Mouse (Mus musculus) brain, embryonic 14.5 days (tissue): ENCODE measurements around the gene Nuak1. TPM values are rescaled to one million over a fixed set of nuclear protein-coding genes. Genes with fewer than 3 reads are reported as not detected.

Experiments
- DNase-seq: peaks from one replicate; pipeline ENCODE4 v3.0.0-alpha.2; 2011; ENCODE audit warnings: low read depth
- CTCF ChIP-seq: fragments of 200-500 bp; IDR thresholded peaks from 2 replicates; pipeline ENCODE4 v1.5.1; 2012; ENCODE audit warnings: inconsistent platforms, mild to moderate bottlenecking, moderate library complexity, borderline replicate concordance; ENCODE audit not compliant: insufficient read depth, insufficient read length; ENCODE audit errors: extremely low read depth
- POLR2A ChIP-seq: fragments of 200-500 bp; IDR thresholded peaks from 2 replicates; pipeline ENCODE4 v1.6.1; 2012; ENCODE audit warnings: mild to moderate bottlenecking, inconsistent platforms, borderline replicate concordance; ENCODE audit not compliant: poor library complexity, insufficient read depth, insufficient read length, severe bottlenecking; ENCODE audit errors: extremely low read depth
- polyA plus RNA-seq: library from polyadenylated mRNA; depleted of rRNA; stranded (reverse); fragments of >200 nt; gene quantifications from 2 replicates; pipeline ENCODE4 v1.2.3, GENCODE M21; 2012

The Nuak1 gene
- polyA plus RNA-seq, 1 experiment: 52.9 TPM

DNA sequence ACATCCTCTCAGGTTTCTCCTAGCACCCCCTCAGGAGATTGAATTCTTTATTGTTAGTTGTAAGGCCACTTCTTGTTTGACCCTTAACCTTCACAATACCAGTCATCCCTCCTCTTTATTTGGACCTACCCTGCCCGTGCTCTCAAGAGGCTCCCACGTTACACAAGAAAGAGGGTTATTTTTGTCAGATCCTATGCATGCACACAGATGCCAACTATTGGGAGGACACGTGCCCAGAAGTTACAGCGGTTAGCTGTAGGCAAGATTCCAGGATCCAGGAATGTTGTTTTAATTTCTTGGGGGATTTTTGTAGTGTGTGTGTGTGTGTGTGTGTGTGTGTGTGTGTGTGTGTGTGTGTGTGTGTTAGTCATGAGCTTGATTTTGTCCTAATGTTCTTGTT, 25.1 kb upstream of the Nuak1 start:
- TF ChIP-seq POLR2A: no peak
- no peak for TF ChIP-seq CTCF
- no peak for DNase-seq

GRCm38 (mm10) chr10:84460420-84461101, 20.2 kb upstream of the Nuak1 start:
- TF ChIP-seq POLR2A (no peak), CTCF (no peak)
- DNase-seq: no peak

GRCm38 (mm10) chr10:84458094-84458493, 17.7 kb upstream of the Nuak1 start:
- no peak for DNase-seq
- TF ChIP-seq CTCF: no peak
- TF ChIP-seq POLR2A: no peak

- TF ChIP-seq CTCF: no peak
- no peak for TF ChIP-seq POLR2A
- DNase-seq: no peak
These were observed 17.1 kb upstream of the Nuak1 start for GRCm38 (mm10) chr10:84457539-84457938.

GRCm38 (mm10) chr10:84456632-84457320, 16.4 kb upstream of the Nuak1 start:
- no peak for DNase-seq
- TF ChIP-seq POLR2A (no peak), CTCF (no peak)

DNA sequence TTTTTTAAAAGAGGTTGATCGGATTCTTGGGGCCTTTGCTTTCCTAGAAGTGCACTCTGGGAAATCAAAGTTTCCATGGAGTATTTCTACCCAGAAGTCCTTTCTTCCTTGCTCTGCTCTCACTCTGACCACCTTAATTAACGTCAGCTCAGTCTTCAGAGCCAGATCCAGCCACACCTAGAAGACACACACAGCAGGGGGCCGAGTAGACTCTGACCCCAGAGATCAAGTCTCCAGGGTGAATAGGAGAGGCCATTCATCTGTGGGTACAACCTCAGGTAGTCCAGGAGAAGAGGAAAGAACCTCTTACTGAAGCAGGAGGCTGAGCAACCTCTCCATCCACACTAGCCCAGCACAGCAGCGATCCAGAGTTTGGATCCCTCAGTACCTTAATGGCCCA, 11.5 kb upstream of the Nuak1 start:
- DNase-seq: no peak
- TF ChIP-seq CTCF (no peak), POLR2A (no peak)

GRCm38 (mm10) chr10:84450654-84451053, 10.3 kb upstream of the Nuak1 start:
- peak; percentile 90 for DNase-seq
- TF ChIP-seq CTCF (peak; percentile 88), POLR2A (no peak)

GRCm38 (mm10) chr10:84449733-84450132, 9.3 kb upstream of the Nuak1 start:
- no peak for DNase-seq
- TF ChIP-seq CTCF: no peak
- no peak for TF ChIP-seq POLR2A

DNA sequence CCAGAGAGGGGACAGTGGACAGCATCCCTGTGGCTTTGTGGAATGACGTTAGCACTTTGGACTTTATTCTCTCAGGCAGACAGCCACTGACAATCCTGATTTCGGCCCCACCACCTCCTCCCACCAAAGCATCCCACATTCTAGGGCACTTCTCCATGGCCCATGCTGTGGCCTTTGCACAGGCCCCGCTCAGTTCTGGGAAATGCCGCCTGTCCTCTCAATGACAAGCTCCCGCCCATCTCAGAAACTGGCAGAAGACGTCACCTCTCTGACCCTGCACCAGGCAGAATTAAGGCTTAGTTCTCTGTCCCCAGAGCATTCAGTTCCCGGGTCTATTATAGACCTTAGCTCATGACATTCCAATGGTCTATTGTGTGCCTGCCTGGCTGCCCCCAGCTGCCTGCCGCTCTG, 7.0 kb upstream of the Nuak1 start:
- DNase-seq: peak; percentile 68
- TF ChIP-seq CTCF (no peak), POLR2A (no peak)

GRCm38 (mm10) chr10:84446661-84447060, 6.3 kb upstream of the Nuak1 start:
- DNase-seq: no peak
- TF ChIP-seq CTCF (no peak), POLR2A (no peak)

- no peak for DNase-seq
- no peak for TF ChIP-seq POLR2A
- TF ChIP-seq CTCF: peak; percentile 22; the same call in 1 of the 2 replicates
These were observed 4.0 kb upstream of the Nuak1 start for GRCm38 (mm10) chr10:84444396-84444795.

- TF ChIP-seq CTCF: no peak
- no peak for TF ChIP-seq POLR2A
- peak; percentile 36 for DNase-seq
These were observed 1.4 kb upstream of the Nuak1 start for GRCm38 (mm10) chr10:84441846-84442245.
